Mouse (Mus musculus) small intestine, adult 2 months (tissue): ENCODE results near the gene Lrrc8a.

Source experiments
- CTCF ChIP-seq: fragments of 200-500 bp; IDR thresholded peaks from 2 replicates; pipeline ENCODE4 v1.5.1; 2012; ENCODE audit warnings: low read depth, mild to moderate bottlenecking, control low read depth, inconsistent platforms, low read length, moderate library complexity, mixed read lengths; ENCODE audit not compliant: insufficient replicate concordance, insufficient read length; ENCODE audit errors: extremely low read depth
- POLR2A ChIP-seq: fragments of 200-500 bp; IDR thresholded peaks from 2 replicates; pipeline ENCODE4 v1.6.1; 2012; ENCODE audit warnings: low read depth, mild to moderate bottlenecking, control low read depth, inconsistent platforms, low read length, moderate library complexity

DNA sequence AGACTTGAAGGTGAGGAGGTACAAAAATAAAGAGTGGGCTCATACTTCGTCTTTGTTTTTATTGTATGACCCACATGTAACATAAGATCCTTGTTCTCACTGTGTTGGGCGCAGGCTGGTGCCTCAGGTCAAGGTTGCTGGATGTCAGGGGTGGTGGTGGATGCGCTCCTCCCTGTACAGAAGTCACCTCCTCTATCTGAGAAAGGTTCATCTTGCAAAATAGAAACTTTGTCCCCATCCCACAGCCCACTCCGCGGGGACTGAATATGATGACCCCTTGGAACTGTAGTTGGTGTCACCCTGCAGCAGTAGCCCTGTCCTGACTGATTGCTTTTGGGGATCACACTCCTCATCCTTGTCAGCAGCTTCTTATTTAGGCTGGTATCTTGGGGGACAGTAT is 9.5 kb downstream of the Lrrc8a start:
- TF ChIP-seq CTCF (no peak), POLR2A (no peak)
